Mouse (Mus musculus): ENCODE data around the gene Slc23a4.

Gene Slc23a4

DNA sequence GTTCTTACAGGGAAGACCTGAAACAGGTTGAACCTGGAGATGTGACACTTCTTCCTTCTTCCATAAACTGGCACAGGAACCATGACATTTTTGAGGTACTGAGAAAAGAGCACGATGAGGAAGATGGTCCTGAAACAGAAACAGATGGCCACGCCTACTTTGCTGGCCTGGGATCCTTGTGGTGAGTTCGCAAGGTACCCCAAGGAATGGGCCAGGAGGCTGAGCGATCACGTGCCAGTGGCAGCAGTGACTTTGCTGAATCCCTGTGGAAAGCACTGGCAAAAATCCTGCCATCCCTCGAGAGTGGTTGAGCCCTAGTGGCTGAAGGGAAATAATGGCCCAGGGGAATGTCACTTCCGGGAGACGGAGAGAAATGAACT is 32.4 kb downstream of the Slc23a4 start:
- DNase-seq (ENCODE audit: low read depth): no peak

DNA sequence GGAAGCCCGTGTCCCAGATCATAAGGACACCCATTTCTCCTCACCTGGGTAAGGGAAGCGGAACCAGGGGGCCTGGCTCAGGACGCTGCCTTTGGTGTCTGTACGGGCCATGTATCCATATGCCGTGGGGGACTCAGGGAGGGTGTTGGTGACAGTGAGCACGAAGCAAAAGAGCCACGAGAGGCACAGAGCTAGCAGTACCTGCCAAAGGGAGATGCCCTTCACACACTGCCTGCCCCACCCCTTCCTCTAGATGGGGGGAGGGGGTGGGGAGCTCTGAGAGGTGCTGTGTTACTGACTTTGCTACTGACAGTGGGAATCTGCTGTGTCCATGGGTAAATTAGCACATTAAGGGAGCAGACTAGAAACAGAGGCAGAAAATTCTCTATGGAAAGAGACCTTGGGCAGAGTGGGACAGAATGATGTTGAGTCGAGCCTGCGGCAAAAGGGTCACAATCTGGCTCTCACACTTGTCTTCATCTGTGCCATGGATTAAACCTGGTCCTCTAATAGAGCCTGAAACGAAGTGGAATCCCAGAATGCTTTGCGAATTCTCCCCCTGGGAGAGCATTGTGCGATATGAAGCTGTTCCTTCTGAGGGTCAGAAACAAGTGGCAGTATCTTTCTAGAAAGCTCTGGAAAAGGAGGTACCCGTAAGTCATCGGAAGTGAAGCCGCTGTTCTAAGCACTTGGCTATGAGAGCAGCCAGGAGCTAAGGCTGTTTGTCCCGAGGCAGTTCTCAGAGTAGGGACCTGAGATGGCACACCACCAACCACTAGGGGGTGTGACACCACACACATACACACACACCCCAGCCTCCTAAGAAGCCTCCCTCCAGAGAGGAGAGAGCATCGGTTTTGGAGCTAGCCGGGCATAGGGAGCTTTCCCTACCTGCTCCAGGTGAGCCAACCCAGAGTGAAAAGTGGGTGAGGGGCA is 33.0 kb downstream of the Slc23a4 start:
- peak; percentile 34 for DNase-seq (ENCODE audit: low read depth)

DNA sequence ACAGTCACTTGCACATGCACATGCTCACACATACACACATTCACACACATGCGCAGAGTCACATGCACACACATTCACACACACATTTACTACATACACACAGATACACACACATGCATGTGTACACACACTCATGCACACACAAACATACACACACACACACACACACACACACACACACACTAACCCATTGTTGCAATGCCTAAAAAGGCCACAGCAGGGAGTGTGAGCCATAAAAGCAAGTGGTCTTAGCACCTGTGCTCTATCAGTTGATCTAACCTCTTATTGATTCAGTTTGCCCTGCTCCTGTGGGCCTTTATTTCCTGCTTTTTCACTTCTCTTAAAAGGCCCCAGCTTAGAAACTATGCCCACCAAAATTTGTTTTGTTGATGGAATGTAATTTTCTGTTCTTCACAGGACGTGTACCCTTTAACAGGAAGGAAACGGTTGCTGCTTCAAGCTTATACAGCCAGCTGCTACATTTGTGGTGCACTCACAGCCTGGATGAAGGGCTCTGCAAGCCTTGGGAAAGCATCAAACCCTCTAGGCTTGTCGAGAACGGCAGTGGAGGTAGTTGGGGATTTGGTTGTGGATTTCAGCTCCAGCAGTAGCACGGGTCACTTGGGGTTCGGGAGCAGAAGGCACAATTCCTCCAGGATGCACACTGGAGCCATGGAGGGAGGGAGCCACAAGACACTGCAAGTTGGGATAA is 36.1 kb downstream of the Slc23a4 start:
- no peak for DNase-seq (ENCODE audit: low read depth)

DNA sequence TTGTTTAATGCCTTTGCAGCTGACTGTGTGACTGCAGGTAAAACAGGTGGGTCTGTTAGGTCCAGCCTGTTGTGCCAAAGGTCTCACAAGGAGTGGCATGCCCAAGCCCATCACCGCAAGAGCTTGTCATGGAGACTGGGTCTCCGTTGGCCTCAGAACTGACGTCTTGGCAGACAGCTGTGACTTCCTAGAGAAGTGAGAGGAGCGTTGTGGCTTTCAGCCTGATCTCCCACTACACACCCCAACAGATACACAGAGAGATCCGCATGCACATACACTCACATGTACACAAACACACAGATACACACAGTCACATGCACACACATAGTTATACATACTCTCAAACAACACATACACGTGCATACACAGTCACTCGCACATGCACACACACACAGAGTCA is 36.7 kb downstream of the Slc23a4 start:
- no peak for DNase-seq (ENCODE audit: low read depth)

DNA sequence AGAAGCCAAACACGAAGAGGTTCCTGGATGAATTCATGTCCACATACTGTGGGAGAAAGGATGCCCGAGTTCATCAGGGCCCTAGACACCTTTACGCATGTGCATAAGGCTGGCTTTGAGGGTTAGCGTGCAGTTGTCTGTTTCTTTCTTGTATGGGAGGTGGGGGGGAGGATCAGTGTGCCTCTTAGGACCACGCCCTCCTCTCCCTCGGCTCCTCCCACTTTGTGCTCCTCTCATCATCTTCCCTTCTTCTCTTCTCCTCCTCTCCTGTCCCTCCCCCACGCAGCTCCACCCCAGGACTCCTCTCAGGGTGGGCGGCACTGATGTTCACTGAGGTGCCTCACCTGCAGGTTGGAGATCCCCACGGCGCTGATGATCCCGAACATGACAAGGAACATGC is 39.7 kb downstream of the Slc23a4 start:
- no peak for DNase-seq (ENCODE audit: low read depth)

DNA sequence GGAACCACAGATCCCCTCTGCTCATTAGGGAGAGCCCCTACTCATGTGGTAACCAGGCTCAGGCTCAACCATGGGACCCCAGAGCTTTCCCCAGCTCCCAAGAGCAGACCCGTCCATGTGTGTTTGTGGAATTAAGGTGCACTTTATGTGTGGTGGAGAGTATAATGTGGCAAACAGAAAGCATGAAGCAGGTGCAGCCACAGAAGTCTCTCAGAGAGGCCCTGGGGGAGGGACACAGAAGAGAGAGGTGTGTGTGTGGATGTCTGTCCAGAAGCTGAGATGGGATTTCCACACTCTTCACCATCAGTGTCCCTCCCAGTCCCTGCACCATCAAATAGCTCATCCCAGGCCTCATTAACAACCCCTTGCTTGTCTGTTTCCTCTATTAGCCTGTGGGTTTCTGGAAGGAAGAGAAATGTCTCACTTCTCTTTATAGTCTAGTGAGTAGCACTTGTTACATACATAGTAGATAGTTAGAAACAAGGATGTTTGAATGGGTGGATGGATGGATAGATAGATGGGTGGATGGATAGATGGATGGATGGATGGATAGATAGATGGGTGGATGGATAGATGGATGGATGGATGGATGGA is 41.6 kb downstream of the Slc23a4 start:
- no peak for DNase-seq (ENCODE audit: low read depth)

DNA sequence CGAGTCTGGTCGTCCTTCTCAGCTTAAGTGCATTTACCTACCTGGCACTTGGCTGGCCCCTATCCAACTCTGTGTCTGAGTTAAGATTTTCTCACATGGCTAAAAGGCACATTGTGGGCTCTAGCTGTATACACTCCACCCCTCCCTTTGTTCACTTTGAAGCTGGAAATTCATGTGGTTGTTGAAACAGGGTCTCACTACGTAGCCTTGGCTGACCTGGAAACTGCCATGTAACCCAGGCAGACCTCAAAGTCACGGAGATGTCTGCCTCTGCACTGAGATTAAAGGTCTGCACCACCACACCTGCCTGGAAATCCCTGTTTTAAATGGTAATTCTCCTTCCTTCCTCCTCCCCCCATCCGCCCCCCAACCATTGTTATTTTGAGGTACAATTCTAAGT is 44.7 kb downstream of the Slc23a4 start:
- DNase-seq (ENCODE audit: low read depth): no peak

DNA sequence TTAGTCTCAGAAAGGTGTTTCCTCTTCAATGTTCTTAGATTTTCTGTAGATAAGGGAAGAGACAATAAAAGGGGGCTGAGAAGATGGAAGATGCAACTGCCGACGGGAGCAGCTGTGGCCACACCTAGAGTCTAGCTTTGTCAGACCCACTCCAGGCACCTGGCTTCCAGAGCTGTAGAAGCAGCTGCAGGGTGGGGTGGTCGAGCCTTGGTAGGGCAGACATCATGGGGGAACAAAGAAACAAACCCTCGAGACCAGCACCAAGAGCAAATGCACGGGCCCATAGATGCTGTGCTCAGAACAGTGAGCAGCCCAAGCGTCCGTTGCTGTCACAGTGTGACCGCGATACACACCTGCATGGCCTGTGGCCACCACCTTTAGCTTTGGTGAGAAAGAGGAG is 45.8 kb downstream of the Slc23a4 start:
- DNase-seq (ENCODE audit: low read depth): no peak

DNA sequence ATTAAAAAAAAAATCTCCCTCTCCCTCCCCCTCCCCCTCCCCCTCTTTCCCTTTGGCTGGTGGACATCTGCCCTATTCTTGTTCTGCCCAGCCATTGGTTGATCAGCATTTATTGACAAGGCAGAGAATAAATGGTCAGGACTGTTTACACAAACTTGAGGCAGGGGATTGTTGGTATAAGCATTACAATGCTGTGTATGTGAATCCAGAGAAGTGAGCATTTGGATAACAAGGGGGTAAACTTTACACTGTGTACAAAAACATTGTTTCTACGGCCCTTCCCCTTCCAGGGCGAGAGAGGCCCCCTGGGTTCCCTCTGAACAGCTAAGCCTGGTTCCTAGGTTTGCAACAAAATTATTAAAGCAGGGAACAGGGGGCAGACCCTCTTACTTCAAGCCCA is 46.7 kb downstream of the Slc23a4 start:
- no peak for DNase-seq (ENCODE audit: low read depth)

DNA sequence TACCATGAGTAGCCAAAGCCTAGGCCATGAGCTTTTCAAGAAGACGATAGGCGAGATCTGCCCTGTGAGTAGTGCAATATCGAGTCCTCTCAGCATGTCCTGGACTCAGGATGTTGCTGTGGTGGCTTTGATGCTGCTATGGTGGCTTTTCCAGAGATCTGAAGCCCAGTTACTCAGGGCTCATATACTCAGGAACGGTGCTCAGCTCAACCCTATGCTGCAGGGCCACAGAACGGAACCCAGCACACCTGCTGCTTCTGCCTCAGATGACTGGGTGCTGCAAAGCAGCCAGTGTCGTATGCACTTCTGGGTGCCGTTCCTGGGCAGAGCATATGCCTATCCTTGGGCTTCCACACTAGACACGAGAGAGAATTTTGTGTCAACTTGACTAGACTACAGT is 48.8 kb downstream of the Slc23a4 start:
- no peak for DNase-seq (ENCODE audit: low read depth)

DNA sequence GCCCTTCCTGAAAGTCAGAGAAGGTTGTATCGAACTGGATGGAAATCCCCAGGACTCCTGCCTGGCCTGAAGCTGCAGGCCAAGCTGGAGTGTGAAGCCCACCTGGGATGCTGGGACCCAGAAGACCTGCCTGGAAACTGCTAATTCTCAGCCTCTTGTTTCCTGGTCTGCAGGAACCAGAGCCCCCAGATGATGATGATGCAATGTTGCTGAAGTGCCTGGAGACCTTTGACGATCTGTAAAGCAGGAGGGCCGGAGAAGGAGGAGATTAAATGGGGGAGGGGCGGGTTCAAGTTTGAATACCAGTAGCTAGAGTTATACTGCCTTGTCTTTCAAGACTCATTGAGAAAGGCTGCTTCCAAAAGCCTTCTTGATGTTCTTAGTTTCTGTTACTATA is 49.3 kb downstream of the Slc23a4 start:
- no peak for DNase-seq (ENCODE audit: low read depth)

DNA sequence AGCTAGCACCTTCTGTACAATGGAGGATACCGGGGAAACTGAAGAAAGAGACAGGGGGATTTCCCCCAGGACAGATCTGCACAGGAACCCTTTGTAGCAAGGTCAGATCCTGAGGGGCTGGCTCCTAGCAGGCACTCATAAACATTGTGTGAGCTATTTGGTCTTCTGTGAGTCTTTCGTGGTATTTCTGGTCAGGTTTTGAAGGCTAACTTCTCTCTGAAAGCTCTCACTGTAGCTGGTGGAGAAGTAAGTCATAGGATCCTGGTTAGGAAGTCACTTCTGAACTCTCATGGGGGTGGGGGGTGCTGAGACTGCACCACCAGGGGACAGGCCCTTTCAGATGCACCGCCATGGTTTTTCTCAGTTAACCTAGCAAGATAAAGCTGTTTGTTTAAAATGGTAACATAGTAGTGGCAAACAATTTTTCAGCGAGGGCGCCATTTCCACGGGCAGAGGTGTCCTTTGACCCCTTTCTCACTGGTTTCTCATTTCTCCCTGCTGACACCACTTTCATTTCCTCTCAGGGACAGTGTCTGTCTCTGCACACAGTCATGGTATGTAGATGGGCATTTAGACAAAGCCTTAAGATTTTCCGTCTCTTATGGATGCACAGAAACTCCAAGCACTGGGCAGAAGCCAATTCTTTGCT is 49.8 kb downstream of the Slc23a4 start:
- DNase-seq (ENCODE audit: low read depth): no peak

DNA sequence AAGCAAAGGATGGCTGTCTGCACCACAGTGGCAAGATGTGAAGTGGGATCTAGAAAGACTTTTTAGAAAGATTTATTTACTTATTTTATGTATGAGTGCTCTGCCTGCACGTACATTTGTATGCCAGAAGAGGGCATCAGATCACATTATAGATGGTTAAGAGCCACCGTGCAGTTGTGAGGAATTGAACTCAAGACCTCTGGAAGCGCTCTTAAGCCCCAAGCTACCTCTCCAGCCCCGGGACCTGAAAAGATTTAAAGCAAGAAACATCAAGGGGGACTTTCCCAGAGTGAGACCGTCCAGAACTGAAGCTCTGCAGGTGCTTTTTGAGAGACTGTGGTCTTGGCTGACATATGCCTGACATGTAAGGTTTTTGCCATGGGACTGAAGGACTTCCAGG is 51.5 kb downstream of the Slc23a4 start:
- DNase-seq (ENCODE audit: low read depth): no peak

DNA sequence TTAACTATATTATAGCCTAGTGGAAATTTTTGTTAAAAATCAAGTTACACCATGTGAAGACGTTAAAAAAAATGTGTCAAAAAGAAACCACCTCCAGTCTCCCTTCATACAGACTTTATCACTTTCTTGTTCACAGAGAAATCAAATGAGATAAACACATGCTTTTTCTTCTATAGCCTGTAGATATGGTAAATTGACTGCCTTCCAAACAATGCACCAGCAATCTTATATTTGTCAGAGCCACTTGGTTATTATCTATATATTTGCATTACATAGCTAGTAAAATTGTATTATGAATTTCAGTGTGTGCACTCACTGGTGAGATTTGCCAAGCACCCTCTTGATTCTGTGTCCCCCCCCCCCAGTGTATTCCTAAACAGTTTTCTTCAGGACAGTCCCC is 55.6 kb downstream of the Slc23a4 start:
- no peak for DNase-seq (ENCODE audit: low read depth)

DNA sequence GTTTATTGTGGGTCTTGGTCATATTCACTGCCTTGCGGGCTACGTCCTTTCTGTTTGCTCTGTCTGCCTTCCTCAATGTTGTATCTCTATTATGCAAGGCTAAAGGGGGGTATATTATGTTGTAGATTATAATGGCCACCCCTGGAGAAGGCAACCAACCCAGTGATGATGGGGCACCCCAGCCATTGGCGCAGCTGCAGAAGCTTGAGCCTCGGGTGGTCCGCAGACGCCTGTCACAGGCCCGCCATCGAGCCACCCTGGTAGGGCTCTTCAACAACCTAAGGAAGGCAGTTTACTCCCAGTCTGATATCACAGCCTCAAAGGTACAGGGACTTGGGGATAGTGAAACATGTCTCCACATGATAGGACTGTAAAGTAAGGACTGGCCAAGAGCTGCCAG is 60.6 kb downstream of the Slc23a4 start:
- DNase-seq (ENCODE audit: low read depth): no peak

DNA sequence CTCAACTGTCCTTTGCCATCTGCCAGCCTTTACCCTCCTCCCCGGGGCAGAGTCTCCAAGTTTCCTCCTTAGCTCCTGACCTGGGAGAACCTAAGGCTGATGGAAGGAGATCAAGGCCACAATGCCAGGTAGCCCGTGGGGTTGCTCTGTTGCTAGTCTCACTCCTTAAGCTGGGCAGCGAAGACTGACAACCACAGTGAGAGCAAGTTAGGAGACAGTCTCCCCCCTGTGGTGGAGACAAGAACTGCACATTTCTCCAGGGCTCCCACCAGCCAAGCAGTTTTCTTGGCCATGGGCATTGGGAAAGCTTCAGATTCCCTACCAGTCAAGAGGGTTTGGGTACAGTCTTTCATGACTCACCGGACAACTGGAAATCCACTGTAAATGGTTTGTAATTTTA is 61.0 kb downstream of the Slc23a4 start:
- DNase-seq (ENCODE audit: low read depth): peak; percentile 57

DNA sequence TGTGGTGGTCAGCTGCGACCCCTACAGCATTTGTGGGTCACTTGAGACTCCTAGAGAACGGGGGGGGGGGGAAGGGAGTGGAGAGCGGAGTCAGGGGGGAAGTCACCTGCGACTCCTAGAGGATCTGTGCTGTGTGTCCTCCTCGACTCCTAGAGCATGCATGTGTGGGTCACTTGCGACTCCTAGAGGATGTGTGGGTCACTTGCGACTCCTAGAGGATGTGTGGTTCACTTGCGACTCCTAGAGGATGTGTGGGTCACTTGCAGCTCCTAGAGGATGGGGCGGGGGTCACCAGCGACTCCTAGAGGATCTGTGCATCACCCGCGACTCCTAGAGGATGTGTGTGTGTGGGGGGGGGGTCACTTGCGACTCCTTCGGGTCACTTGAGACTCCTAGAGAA is 66.3 kb downstream of the Slc23a4 start:
- DNase-seq (ENCODE audit: low read depth): peak; percentile 46

DNA sequence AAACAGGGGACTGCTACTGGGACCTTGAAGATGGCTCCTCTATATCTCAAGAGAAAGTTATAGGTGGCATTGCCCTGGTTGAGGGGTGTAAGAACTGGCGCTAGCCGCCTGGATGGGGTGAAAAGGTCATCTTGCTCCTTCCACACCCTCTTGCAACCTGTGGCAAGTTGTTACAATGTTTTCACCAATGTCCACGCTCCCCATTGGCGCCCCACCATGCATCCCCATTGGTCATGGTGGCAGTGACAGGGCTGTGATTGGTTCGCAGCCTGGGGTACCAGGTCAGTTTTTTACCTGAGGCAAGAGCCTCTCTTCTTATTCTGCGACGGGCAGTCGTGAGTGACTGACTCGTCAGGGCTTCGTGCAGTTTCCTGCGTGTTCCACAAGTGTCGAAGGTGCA is 67.6 kb downstream of the Slc23a4 start:
- no peak for DNase-seq (ENCODE audit: low read depth)

DNA sequence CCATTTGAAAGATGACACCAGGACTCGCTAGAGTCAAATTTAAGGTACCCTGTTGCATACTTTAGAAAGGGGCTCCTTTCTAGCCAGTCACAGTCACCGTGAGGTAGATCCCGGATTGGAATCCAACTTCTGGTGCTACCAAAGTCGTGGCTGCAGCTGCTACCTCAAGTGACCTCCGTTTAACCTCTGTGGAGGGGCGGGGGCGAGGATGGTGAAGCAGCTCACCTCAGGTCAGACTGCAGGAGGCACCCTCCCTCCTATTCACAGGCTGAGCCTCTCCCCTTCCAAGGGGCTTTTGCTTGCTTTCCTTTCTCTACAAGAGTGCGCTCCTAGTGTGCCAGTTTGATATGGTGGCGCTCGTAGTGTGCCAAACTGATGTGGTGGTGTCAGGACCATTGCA is 68.2 kb downstream of the Slc23a4 start, which contains the start of gene Stra8:
TSS of gene Stra8 (plus strand) at position 208 of the 400 bp plus-strand sequence.
- no peak for DNase-seq (ENCODE audit: low read depth)

DNA sequence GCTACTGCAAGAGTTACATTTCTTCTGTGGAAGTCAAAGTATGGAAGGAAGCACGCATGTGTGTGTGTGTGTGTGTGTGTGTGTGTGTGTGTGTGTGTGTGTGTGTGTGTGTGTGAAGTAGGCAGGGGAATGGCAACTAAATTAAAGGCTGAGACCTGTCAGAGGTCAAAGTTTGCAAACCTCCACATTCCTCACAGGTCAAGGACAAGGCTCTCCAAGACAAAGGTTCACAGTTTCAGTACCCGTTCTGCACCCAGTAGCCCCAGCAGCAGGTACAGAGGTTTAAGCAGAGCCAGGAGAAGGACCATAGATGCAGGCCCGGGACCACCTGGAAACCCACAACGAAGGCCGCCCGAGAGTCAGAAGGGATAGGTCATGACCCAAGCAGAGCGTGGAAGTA is 69.1 kb downstream of the Slc23a4 start:
- no peak for DNase-seq (ENCODE audit: low read depth)

DNA sequence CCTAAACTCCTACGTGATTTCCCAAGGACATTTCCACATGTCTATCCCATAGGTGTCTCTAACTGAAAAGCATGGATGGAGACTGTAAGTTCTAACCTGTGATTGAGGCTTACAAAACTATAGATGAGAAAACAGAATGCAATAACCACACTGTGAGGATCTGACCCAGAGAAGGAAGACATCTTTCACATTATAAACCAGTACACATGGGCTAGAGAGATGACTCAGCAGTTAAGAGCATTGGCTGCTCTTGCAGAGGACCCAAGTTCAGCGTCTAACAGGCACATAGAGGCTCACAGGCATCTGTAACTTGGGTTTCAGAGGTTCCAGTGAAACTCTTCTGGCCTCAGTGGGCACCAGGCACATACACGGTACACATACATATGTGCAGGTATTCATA is 73.7 kb downstream of the Slc23a4 start:
- DNase-seq (ENCODE audit: low read depth): no peak

DNA sequence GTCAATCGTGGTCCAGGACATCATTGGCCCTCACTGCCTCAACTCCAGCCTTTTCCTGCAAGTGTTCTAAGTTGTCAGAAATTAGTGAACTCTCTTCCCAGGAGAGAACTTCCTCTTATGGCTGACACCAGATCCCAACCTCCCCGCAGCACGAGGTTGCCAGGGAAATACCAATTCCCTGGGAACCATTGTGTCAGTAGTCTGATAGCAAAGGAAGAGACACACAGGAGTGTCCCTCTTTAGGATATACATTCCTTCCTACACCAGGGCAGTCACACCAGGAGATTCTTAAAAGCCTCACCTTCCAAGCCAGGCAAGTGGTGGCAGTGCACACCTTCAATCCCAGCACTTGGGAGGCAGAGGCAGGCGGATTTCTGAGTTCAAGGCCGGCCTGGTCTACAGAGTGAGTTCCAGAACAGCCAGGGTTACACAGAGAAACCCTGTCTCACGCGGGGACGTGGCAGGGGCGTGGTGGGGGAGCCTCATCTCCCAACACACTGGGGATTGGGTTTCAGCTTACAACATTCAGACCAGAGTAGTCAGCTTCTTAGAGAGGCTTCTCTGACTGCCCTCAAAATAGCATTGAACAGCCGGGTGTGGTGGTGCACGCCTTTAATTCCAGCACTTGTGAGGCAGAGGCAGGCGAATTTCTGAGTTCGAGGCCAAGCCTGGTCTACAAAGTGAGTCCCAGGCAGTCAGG is 74.7 kb downstream of the Slc23a4 start:
- DNase-seq (ENCODE audit: low read depth): no peak
